Mouse (Mus musculus): ENCODE measurements around the gene Gkn1. TPM values are rescaled to one million over a fixed set of nuclear protein-coding genes. Genes with fewer than 3 reads are reported as not detected.
A peak's percentile ranks its signal among the peaks of the same experiment; 100 is the strongest.

The Gkn1 gene
- total RNA-seq, 1 experiment from 2014 or later: not detected

GRCm38 (mm10) chr6:87328265-87329173 lies 22.2 kb downstream of the Gkn1 start:
- ATAC-seq (replicated peaks; ENCODE audit: low read depth, poor library complexity, severe bottlenecking): 0 out of 2 replicates have a peak, but pooled peaks have one; percentile 32

- no peak for ATAC-seq (replicated peaks; ENCODE audit: low read depth, poor library complexity, severe bottlenecking)
Measured at GRCm38 (mm10) chr6:87326932-87327331, 23.8 kb downstream of the Gkn1 start.

GRCm38 (mm10) chr6:87323381-87323780 lies 27.4 kb downstream of the Gkn1 start:
- ATAC-seq (replicated peaks; ENCODE audit: low read depth, poor library complexity, severe bottlenecking): peak; percentile 82

- ATAC-seq (replicated peaks; ENCODE audit: low read depth, poor library complexity, severe bottlenecking): no peak
Measured at GRCm38 (mm10) chr6:87318651-87319050, 32.1 kb downstream of the Gkn1 start.

- ATAC-seq (replicated peaks; ENCODE audit: low read depth, poor library complexity, severe bottlenecking): no peak
Measured at GRCm38 (mm10) chr6:87316966-87317365, 33.8 kb downstream of the Gkn1 start.

- ATAC-seq (replicated peaks; ENCODE audit: low read depth, poor library complexity, severe bottlenecking): no peak
Measured at GRCm38 (mm10) chr6:87312761-87313160, 38.0 kb downstream of the Gkn1 start.

- ATAC-seq (replicated peaks; ENCODE audit: low read depth, poor library complexity, severe bottlenecking): no peak
Measured at GRCm38 (mm10) chr6:87304486-87304885, 46.3 kb downstream of the Gkn1 start.

- no peak for ATAC-seq (replicated peaks; ENCODE audit: low read depth, poor library complexity, severe bottlenecking)
Measured at GRCm38 (mm10) chr6:87302746-87303145, 48.0 kb downstream of the Gkn1 start.

- no peak for ATAC-seq (replicated peaks; ENCODE audit: low read depth, poor library complexity, severe bottlenecking)
Measured at GRCm38 (mm10) chr6:87301991-87302390, 48.8 kb downstream of the Gkn1 start.

Other genes with a start within 250 kb of the Gkn1 start
- gene D6Ertd527e, start 246.2 kb downstream of the Gkn1 start, total RNA-seq (2017): not detected in 2 replicates
- gene Antxr1, start 15.1 kb downstream of the Gkn1 start, total RNA-seq (2017): 0.32 TPM in 1 of 2 replicates, not detected in the other
- not detected in 2 replicates for gene Gkn2, start 22.4 kb upstream of the Gkn1 start, total RNA-seq (2017)
- gene Gkn3, start 38.0 kb upstream of the Gkn1 start, total RNA-seq (2017): not detected in 2 replicates
- not detected in 2 replicates for gene Bmp10, start 78.1 kb upstream of the Gkn1 start, total RNA-seq (2017)
- gene Arhgap25, start 182.3 kb upstream of the Gkn1 start, total RNA-seq (2017): 32.7 and 44.2 TPM in 2 replicates
- gene Prokr1, start 239.8 kb upstream of the Gkn1 start, total RNA-seq (2017): 0.46 TPM in 1 of 2 replicates, not detected in the other